Mouse (Mus musculus): Measurements from ENCODE around the gene Gpr61. TPM values are rescaled to one million over a fixed set of nuclear protein-coding genes. Genes with fewer than 3 reads are reported as not detected.

The Gpr61 gene
- total and polyA plus RNA-seq, 3 experiments = 0.27 TPM; not detected in 2

GRCm38 (mm10) chr3:108126327-108126726 is 28.4 kb downstream of the Gpr61 start:
- H3K4me3 ChIP-seq (replicated peaks in 1 of 3; ENCODE audit: low read depth in 2 of 3, low read length in 2 of 3, poor library complexity in 1 of 3) = no peak overlapping the region
- H3K79me2 ChIP-seq (replicated peaks; ENCODE audit: control insufficient read depth, extremely low read depth, insufficient read depth, poor library complexity, severe bottlenecking) = peaks cover 15% of the 10 kb centered on the region
- no peak for DNase-seq (ENCODE audit: extremely low read depth)
- H3K9me3 ChIP-seq (replicated peaks; ENCODE audit: low read length) = no peaks in the 10 kb centered on the region
- H3K4me2 ChIP-seq (ENCODE audit: insufficient read depth, low read depth, poor library complexity, severe bottlenecking) = no peak overlapping the region
- TF ChIP-seq GABPA (IDR thresholded peaks at IDR 0.05; ENCODE audit: insufficient replicate concordance, low read depth, low read length) (no peak), MAZ (IDR thresholded peaks at IDR 0.05; ENCODE audit: low read depth, low read length) (no peak), ZMIZ1 (IDR thresholded peaks at IDR 0.05; ENCODE audit: low read depth, low read length) (no peak), CTCF (conservative IDR thresholded peaks at IDR 0.05 in 1 of 2, IDR thresholded peaks at IDR 0.05 in 1 of 2; ENCODE audit: low read depth in 2 of 2, low read length in 2 of 2) (no peak), USF2 (conservative IDR thresholded peaks at IDR 0.05; ENCODE audit: low read depth, low read length) (no peak), MYC (IDR thresholded peaks at IDR 0.05; ENCODE audit: low read depth, low read length) (no peak), ETS1 (conservative IDR thresholded peaks at IDR 0.05; ENCODE audit: low read depth, low read length) (no peak), ELF1 (IDR thresholded peaks at IDR 0.05; ENCODE audit: low read depth, low read length) (no peak), NELFE (IDR thresholded peaks at IDR 0.05; ENCODE audit: low read depth, low read length) (no peak), MAX (IDR thresholded peaks at IDR 0.05; ENCODE audit: low read length) (no peak), POLR2AphosphoS2 (IDR thresholded peaks at IDR 0.05; ENCODE audit: low read depth, low read length) (no peak), USF1 (IDR thresholded peaks at IDR 0.05; ENCODE audit: low read depth, low read length) (no peak), HCFC1 (IDR thresholded peaks at IDR 0.05; ENCODE audit: low read depth, low read length) (no peak), TCF12 (IDR thresholded peaks at IDR 0.05; ENCODE audit: low read depth, low read length) (no peak), ZC3H11A (IDR thresholded peaks at IDR 0.05; ENCODE audit: low read depth, low read length) (no peak), MAFK (IDR thresholded peaks at IDR 0.05; ENCODE audit: insufficient replicate concordance, low read length) (no peak)
- dilution Hi-C loops (cut with MboI; ENCODE audit: extremely low pct_ligation_motif_present, extremely low pct_unique_long_range_greater_than_20kb, low sequenced_read_pairs) = no loop called here
- H3K4me1 ChIP-seq (ENCODE audit: control insufficient read depth in 1 of 2, insufficient read depth in 2 of 2) = peaks cover 2 to 60% of the 10 kb centered on the region in 2 experiments; a peak in 3 of 4 replicates
- no peaks in the 10 kb centered on the region for H3K27me3 ChIP-seq (replicated peaks)
- in situ Hi-C loops (cut with MboI; ENCODE audit: low pct_ligation_motif_present, low pct_unique_long_range_greater_than_20kb, low sequenced_read_pairs) = no loop called here
- no peak overlapping the region for H3K27ac ChIP-seq (ENCODE audit: insufficient read depth, low read depth)
- peaks cover 11 to 50% of the 10 kb centered on the region in 2 experiments for H3K36me3 ChIP-seq (replicated peaks in 1 of 2; ENCODE audit: control insufficient read depth in 1 of 2, insufficient read depth in 1 of 2, low read length in 1 of 2)
- H3K9ac ChIP-seq (ENCODE audit: insufficient read depth, low read depth) = no peak overlapping the region

DNA sequence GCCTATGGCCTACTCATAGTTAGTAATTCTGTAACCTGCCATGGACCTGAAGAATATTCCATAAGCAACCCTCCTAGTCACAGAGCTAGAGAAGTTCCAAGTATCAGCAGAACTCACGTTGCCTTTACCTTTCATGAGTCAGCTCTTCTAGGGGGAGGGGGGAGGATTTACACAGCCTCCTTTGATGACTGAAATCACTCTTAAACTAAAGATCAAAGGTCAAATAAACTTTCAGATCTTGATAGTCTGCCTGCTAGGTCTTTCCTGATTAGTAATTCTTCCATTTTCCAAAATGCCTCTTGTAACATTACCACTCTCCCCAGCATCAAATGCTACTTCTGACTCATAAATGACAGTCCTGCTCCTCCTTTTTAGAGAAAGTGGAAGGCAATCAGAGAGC is 30.6 kb downstream of the Gpr61 start:
- Histone ChIP-seq H3K79me2 (replicated peaks; ENCODE audit: control insufficient read depth, extremely low read depth, insufficient read depth, poor library complexity, severe bottlenecking) (peaks cover 8% of the 10 kb centered on the region), H3K4me3 (replicated peaks in 1 of 3; ENCODE audit: low read depth in 2 of 3, low read length in 2 of 3, poor library complexity in 1 of 3) (no peak overlapping the region), H3K9me3 (replicated peaks; ENCODE audit: low read length) (no peaks in the 10 kb centered on the region), H3K36me3 (replicated peaks in 1 of 2; ENCODE audit: control insufficient read depth in 1 of 2, insufficient read depth in 1 of 2, low read length in 1 of 2) (peaks cover 21 to 54% of the 10 kb centered on the region in 2 experiments), H3K27ac (ENCODE audit: insufficient read depth, low read depth) (no peak overlapping the region), H3K9ac (ENCODE audit: insufficient read depth, low read depth) (no peak overlapping the region), H3K27me3 (replicated peaks) (no peaks in the 10 kb centered on the region), H3K4me2 (ENCODE audit: insufficient read depth, low read depth, poor library complexity, severe bottlenecking) (no peak overlapping the region), H3K4me1 (ENCODE audit: control insufficient read depth in 1 of 2, insufficient read depth in 2 of 2) (peaks cover 0 to 46% of the 10 kb centered on the region in 2 experiments; a peak in 2 of 4 replicates)
- DNase-seq (ENCODE audit: extremely low read depth) = no peak
- dilution Hi-C loops (cut with MboI; ENCODE audit: extremely low pct_ligation_motif_present, extremely low pct_unique_long_range_greater_than_20kb, low sequenced_read_pairs) = no loop called here
- TF ChIP-seq USF2 (conservative IDR thresholded peaks at IDR 0.05; ENCODE audit: low read depth, low read length) = no peak
- in situ Hi-C loops (cut with MboI; ENCODE audit: low pct_ligation_motif_present, low pct_unique_long_range_greater_than_20kb, low sequenced_read_pairs) = no loop called here

Data from CH12.LX (cell line).